Mouse (Mus musculus) right cerebral cortex, postnatal 4 days (tissue): ENCODE data around the gene Zfp819.
A peak's percentile ranks its signal among the peaks of the same experiment; 100 is the strongest.

Source experiments
- DNase-seq: peaks from one replicate; pipeline ENCODE4 v3.0.0-alpha.2; 2022

Zfp819 gene

GRCm38 (mm10) chr7:43606896-43607742 is at the start of gene Zfp819:
Gene Zfp819, plus strand, starts transcription at chr7:43607169.
- DNase-seq, result peak; percentile 72

DNA sequence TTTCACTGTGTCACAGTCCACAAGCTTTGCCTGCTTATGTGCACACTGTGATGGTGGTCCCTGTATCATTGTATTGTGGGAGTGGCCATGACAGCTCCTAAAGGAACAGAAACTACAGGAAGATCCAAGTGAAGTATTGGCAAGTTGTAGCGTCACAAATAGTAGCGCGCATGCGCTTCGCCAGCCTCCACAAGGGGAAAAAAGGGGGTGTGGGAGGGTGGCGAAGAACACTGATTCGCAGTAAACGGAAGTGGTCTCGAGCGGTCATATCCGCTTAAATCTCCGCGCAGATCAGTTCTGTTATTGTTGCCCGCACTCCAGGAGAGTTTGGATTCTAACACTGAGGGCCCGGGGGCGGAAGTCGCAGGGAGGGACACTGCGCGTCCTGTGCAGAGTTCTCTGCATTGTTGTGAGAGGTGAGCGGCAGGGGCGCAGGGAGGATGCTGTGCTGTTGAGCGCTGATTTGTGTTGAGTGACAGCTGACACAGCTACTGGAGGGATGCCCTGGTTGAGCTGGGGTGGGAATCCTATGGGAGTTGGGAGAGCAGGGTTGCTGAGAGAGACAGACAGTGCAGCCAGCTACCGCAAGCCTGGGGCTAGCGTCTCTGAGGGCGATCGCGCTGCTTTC is 44.8 kb upstream of the Zfp819 start, which contains the start of gene Zfp658:
Gene Zfp658 (plus strand): TSS at position 251 of the 628 bp plus-strand sequence.
- DNase-seq, result peak; percentile 84

DNA sequence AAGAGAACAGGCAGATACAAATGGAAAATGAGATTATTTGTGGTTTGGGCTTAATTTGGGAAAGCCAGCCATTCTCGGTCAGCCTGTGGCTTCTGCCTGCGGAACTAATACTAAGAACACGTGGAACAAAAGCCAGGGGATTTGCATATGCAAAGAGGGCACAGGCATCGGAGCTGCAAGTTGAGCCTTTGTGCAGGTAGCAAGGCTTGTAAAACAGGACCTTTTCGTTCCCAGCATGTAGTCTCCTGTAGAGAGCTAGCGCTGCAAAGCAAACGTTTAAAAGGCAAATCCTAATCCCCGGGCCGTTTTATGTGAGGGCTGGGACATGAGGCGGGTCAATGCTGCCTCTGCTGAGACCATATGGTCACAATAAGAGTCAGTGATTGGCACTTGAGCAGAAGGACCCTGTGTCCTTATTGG is 44.3 kb upstream of the Zfp819 start:
- no peak for DNase-seq

DNA sequence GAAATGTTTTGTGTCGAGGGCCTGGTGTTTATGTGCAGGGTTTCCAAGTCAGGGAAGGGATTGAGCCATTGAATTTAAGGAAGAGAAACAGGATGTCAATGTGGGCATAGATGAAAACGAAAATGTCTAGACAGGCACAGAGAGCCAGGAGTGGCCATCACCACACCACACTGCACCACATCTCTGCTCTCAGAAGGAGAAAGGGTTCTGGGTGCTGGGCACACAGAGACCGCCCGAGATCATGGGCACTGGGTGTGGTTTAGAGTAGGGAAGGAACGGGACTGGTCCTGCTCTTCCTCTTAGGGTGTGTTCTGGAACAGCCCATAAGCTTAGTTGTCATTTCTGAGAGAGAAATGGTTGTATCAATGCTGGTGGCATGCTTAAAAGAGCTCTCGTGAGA is 43.7 kb upstream of the Zfp819 start:
- no peak for DNase-seq

DNA sequence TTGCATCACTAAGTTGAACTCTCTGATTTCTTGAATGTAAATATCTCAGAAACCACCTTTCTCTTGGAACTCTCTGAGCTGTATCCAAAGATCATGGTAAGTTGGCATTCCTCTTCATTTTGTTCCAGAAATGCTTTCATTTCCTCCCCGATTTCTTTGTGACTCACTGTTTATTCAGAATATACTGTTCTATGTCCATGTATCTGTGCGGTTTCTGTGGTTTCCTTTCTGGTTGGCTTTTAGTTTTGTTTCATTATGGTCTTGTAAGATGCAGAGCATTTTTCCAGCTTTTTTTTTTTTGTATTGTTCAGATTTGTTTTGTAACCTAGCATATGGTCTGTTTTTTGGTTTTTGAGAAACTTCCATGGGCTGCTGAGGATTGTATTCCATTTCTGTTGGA is 35.8 kb upstream of the Zfp819 start:
- no peak for DNase-seq

GRCm38 (mm10) chr7:43579440-43580171 is 27.4 kb upstream of the Zfp819 start, which contains the start of gene Zfp719:
Gene Zfp719, plus strand, starts transcription at chr7:43579610.
- DNase-seq, result peak; percentile 88

DNA sequence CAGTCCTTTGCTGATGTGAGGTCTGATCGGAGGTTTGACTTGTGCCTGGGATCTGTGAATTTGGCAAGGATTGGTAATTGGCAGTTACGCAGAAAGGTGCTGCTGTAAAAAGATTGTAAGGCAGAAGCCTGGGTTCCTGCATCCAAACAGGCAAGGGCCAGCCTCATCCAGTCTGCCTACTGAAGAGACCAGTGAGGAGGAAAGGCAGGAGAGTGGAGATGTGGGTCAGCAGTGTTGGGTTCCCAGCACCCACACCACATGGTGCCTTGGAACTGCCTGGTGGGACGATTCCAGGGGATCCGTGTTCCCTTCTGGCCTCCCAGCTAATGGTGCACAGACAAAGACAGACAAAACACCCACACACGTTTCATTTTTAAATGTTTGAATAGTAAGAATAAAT is 26.4 kb upstream of the Zfp819 start:
- no peak for DNase-seq

DNA sequence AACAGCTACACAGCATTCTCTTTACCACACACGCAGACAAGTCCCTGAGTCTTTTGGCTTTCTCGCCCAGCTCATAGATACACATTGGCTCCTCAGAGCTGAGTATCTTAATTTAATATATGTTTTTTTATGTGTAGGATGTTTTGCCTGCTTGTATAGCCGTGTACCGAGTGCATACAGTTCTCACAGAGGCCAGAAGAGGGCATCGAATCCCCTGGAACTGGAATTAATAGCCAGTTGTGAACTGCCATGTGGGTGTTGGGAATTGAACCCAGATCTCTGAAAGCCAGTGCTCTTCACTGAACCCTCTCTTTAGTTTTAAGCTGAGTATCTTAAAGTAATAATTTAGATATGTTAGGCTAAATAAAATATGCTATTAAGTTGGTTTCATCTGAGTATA is 22.2 kb upstream of the Zfp819 start:
- DNase-seq, result no peak

GRCm38 (mm10) chr7:43601884-43602283 is 5.1 kb upstream of the Zfp819 start:
- DNase-seq, result no peak

GRCm38 (mm10) chr7:43607743-43608287 is 846 bp downstream of the Zfp819 start:
- no peak for DNase-seq

GRCm38 (mm10) chr7:43608316-43608824 is 1.4 kb downstream of the Zfp819 start:
- no peak for DNase-seq

GRCm38 (mm10) chr7:43613816-43614551 is 7.0 kb downstream of the Zfp819 start:
- no peak for DNase-seq

GRCm38 (mm10) chr7:43622927-43623326 is 16.0 kb downstream of the Zfp819 start:
- no peak for DNase-seq

DNA sequence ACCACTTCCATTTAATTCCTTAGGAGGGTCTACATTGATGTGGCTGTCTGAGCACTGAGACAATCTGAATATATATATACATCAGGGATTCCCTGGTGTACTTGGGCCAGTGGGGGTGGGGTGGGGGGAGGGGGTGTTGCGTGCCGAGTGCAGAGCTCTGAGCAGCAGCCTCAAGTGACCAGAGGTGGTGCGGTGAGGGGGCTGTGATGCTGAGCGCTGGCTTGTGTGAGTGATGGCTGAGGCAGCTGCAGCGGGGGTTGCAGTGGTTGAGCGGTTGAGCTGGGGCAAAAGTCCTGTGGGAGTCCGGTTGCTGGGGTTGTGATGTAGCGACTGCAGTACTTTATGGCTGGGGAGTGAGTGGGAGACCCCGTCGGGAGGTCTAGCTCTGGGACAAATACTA is 16.9 kb downstream of the Zfp819 start:
- DNase-seq, result no peak

- DNase-seq, result no peak
Measured at GRCm38 (mm10) chr7:43625065-43625464, 18.1 kb downstream of the Zfp819 start.

GRCm38 (mm10) chr7:43625794-43626422 is 18.9 kb downstream of the Zfp819 start:
- no peak for DNase-seq

- no peak for DNase-seq
Measured at GRCm38 (mm10) chr7:43633940-43634339, 27.0 kb downstream of the Zfp819 start.

- no peak for DNase-seq
Measured at GRCm38 (mm10) chr7:43634500-43634899, 27.5 kb downstream of the Zfp819 start, which contains the start of gene Ceacam18. Gene Ceacam18, plus strand, starts transcription at chr7:43634707.

- DNase-seq, result no peak
Measured at GRCm38 (mm10) chr7:43636194-43636593, 29.2 kb downstream of the Zfp819 start.

- no peak for DNase-seq
Measured at GRCm38 (mm10) chr7:43637118-43637517, 30.1 kb downstream of the Zfp819 start.

DNA sequence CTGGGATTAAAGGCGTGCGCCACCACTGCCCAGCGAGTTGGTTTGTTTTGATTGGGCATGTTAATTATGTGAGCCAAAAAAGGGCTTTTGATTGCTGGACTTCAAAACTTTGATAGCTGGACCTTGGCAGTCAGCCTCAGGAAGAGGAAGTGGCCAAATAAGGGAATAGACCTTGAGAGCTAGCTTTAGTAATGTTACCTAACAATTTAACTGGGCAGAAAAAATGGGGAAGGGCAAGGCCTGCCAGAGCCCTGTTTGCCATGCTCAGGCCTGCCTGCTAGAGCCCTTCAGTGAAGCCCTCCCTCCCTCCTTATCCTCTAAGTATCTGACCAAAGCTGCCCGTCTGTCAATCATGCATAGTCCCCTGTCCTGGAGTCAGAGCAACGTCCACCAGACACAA is 35.6 kb downstream of the Zfp819 start:
- DNase-seq, result no peak
